Mouse (Mus musculus) cortical plate, adult 2 months (tissue): ENCODE results near the gene Fn3k.

Experiments
- CTCF ChIP-seq: fragments of 200-500 bp; IDR thresholded peaks from 2 replicates; pipeline ENCODE4 v1.5.1; 2011; ENCODE audit warnings: mild to moderate bottlenecking, control low read depth, low read length; ENCODE audit not compliant: insufficient read depth; ENCODE audit errors: extremely low read depth
- POLR2A ChIP-seq: fragments of 200-500 bp; IDR thresholded peaks from 2 replicates; pipeline ENCODE4 v1.6.1; 2011; ENCODE audit warnings: mild to moderate bottlenecking, low read length, control low read depth; ENCODE audit not compliant: insufficient read depth; ENCODE audit errors: extremely low read depth

- TF ChIP-seq CTCF: no peak
- no peak for TF ChIP-seq POLR2A
Measured at GRCm38 (mm10) chr11:121415351-121415750, 19.4 kb upstream of the Fn3k start.
